Mouse (Mus musculus) megakaryocyte, adult 5-6 weeks (primary cell): ENCODE data around the gene Jarid2. TPM values are rescaled to one million over a fixed set of nuclear protein-coding genes. Genes with fewer than 3 reads are reported as not detected.

Source experiments
- ATAC-seq: 2 replicates; pipeline ENCODE4 v1.8.0; 2016; ENCODE audit warnings: mild to moderate bottlenecking, inconsistent platforms; ENCODE audit not compliant: poor library complexity, severe bottlenecking
- total RNA-seq, 2 experiments: library from RNA; stranded (forward) in 1 of 2; stranded (reverse) in 1 of 2; fragments of 153-499, 151-499 nt in 1 of 2; fragments of 221-1000, 200-1000 nt in 1 of 2; gene quantifications; 2 replicates each; pipeline versions ENCODE4 v1.2.3 to v1.2.4; 2015 to 2017

Jarid2 gene
- total RNA-seq, 2 experiments from 2014 or later: 49.1 to 59.8 TPM

- no peak for ATAC-seq
Measured at GRCm38 (mm10) chr13:44774351-44774750, 45.1 kb downstream of the Jarid2 start.

- ATAC-seq: no peak
Measured at GRCm38 (mm10) chr13:44775396-44775795, 46.1 kb downstream of the Jarid2 start.

- no peak for ATAC-seq
Measured at GRCm38 (mm10) chr13:44780506-44780905, 51.2 kb downstream of the Jarid2 start.

GRCm38 (mm10) chr13:44781126-44781525 lies 51.9 kb downstream of the Jarid2 start:
- no peak for ATAC-seq

- ATAC-seq: no peak
Measured at GRCm38 (mm10) chr13:44784551-44784950, 55.3 kb downstream of the Jarid2 start.

GRCm38 (mm10) chr13:44786291-44786690 lies 57.0 kb downstream of the Jarid2 start:
- ATAC-seq: peak; percentile 78

GRCm38 (mm10) chr13:44788352-44789125 lies 59.3 kb downstream of the Jarid2 start:
- ATAC-seq: no peak

GRCm38 (mm10) chr13:44789982-44790381 lies 60.7 kb downstream of the Jarid2 start:
- no peak for ATAC-seq

GRCm38 (mm10) chr13:44792361-44792892 lies 63.2 kb downstream of the Jarid2 start:
- no peak for ATAC-seq

- ATAC-seq: no peak
Measured at GRCm38 (mm10) chr13:44795891-44796290, 66.6 kb downstream of the Jarid2 start.

GRCm38 (mm10) chr13:44796775-44797174 lies 67.5 kb downstream of the Jarid2 start:
- no peak for ATAC-seq

GRCm38 (mm10) chr13:44798280-44798679 lies 69.0 kb downstream of the Jarid2 start:
- no peak for ATAC-seq

GRCm38 (mm10) chr13:44799166-44799565 lies 69.9 kb downstream of the Jarid2 start:
- no peak for ATAC-seq

GRCm38 (mm10) chr13:44800059-44800458 lies 70.8 kb downstream of the Jarid2 start:
- peak; percentile 87 for ATAC-seq

GRCm38 (mm10) chr13:44804876-44805275 lies 75.6 kb downstream of the Jarid2 start:
- ATAC-seq: peak; percentile 59

GRCm38 (mm10) chr13:44808307-44808706 lies 79.0 kb downstream of the Jarid2 start:
- no peak for ATAC-seq

GRCm38 (mm10) chr13:44811021-44811420 lies 81.7 kb downstream of the Jarid2 start:
- no peak for ATAC-seq

GRCm38 (mm10) chr13:44811601-44812000 lies 82.3 kb downstream of the Jarid2 start:
- ATAC-seq: no peak

- ATAC-seq: no peak
Measured at GRCm38 (mm10) chr13:44812381-44812780, 83.1 kb downstream of the Jarid2 start.

GRCm38 (mm10) chr13:44819400-44819799 lies 90.1 kb downstream of the Jarid2 start:
- ATAC-seq: 0 out of 2 replicates have a peak, but pooled peaks have one; percentile 30

- ATAC-seq: no peak
Measured at GRCm38 (mm10) chr13:44822578-44822977, 93.3 kb downstream of the Jarid2 start.

GRCm38 (mm10) chr13:44828903-44829302 lies 99.6 kb downstream of the Jarid2 start:
- ATAC-seq: 0 out of 2 replicates have a peak, but pooled peaks have one; percentile 47
